Mouse (Mus musculus) adrenal gland, postnatal 14 days (tissue): ENCODE results near the gene Aptx. TPM values are rescaled to one million over a fixed set of nuclear protein-coding genes. Genes with fewer than 3 reads are reported as not detected.
A peak's percentile ranks its signal among the peaks of the same experiment; 100 is the strongest.

ENCODE experiments used
- DNase-seq: peaks from one replicate; pipeline ENCODE4 v3.0.0; 2021; ENCODE audit warnings: mixed read lengths
- long read RNA-seq, 2 experiments: library from polyadenylated mRNA; stranded (forward); transcript quantifications; one replicate each; pipeline ENCODE4 v2.0.0; 2021
- total RNA-seq: library from RNA; stranded (reverse); gene quantifications from 2 replicates; pipeline ENCODE4 v1.2.3, GENCODE M21; 2021

Aptx gene
- total RNA-seq = 17.8 and 18.6 TPM in 2 replicates
- long read RNA-seq, experiment 1, full-length matches to known transcripts = 16 of 29 reads
- long read RNA-seq, experiment 1, partial matches to known transcripts = 9 of 29 reads
- long read RNA-seq, experiment 1, other reads (novel, unspliced or antisense) = 4 of 29 reads
- long read RNA-seq, experiment 2, full-length matches to known transcripts = 14 of 19 reads
- long read RNA-seq, experiment 2, partial matches to known transcripts = 2 of 19 reads
- long read RNA-seq, experiment 2, other reads (novel, unspliced or antisense) = 3 of 19 reads

GRCm38 (mm10) chr4:40702797-40703709 is at the start of gene Aptx:
Gene Aptx (minus strand): TSS chr4:40703194.
- peak; percentile 96 for DNase-seq

GRCm38 (mm10) chr4:40735351-40735750 is 32.4 kb upstream of the Aptx start:
- no peak for DNase-seq

- DNase-seq = no peak
Measured at GRCm38 (mm10) chr4:40731262-40731661, 28.3 kb upstream of the Aptx start.

GRCm38 (mm10) chr4:40727247-40727646 is 24.3 kb upstream of the Aptx start:
- no peak for DNase-seq

DNA sequence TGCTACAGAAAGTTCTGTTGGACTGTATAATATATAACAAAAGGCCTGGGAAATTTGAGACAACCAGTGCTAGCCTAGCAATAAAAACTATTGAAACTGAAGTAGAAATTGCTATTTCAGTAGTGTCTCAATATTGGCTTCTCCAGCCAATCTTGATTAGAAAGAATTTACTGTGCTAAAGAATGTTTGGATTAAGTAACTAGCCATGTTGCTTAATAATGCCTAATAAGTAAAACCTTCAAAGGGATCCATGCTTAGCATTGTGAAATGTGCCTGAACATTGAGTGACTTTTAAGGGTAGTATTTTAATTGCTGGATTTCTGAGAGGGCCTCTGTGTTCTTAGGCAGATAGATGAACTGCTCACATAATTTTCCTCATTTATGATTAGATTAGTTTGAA is 22.6 kb upstream of the Aptx start:
- DNase-seq = no peak

DNA sequence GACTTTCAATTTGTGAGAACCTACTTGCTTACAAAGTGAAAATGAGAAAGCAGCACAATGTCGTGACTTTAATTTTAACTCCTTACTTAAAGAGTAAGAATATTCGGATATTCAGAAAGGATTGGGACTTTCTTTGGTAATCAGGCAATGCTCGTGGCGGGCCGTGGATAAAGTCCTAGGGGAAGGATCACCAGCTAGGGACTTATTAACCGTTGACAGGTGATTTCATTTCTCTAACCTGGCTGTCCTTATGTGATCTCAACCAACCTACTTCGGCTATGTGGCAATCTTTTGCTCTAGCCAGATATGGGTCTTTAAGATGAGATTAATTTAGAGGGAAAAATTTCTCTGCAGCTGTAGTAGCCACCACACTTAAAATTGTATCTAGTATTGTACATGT is 22.1 kb upstream of the Aptx start:
- no peak for DNase-seq

DNA sequence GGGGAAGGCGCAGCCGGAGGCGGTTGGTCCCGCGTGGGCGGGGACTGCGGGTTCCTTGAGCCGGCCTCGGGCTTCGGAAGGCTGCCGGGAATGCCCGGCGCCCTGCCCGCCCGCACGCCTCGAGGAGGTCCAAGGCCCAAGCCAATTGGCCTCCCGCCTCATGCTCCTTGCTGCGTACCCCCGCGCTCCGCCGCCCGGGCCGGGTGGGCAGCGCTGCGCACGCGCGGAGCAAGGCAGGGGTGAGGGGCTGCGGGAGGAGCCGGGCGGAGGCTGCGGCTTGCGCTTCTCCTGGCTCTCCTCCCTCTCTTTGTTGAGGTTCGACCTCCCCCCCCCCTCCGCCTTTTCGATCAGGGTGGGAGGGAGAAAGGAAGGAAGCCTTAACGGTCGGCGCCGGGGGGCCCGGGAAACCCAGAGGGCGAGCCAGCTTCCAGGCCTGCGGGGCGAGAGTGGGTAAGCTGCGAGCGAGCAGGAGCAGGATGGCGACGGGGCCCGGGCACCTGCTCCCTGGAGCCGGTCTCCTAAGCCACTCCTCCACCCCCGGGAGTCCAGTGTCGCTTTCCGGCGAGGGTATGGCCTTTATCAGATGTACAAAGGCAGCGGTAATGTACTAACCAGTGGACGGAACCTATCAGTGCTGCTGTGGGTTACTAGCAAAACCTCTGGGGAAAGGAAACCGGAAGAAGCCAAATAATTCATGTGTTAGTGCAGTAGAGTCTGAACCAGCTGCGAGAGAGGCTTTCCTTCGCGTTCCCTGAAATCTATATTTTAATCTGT is 19.9 kb upstream of the Aptx start:
- DNase-seq = peak; percentile 90

GRCm38 (mm10) chr4:40722011-40722666 is 19.1 kb upstream of the Aptx start, which contains the start of gene Dnaja1:
Gene Dnaja1 (plus strand): TSS chr4:40722150.
- DNase-seq = peak; percentile 99

- no peak for DNase-seq
Measured at GRCm38 (mm10) chr4:40720910-40721309, 17.9 kb upstream of the Aptx start.

- DNase-seq = no peak
Measured at GRCm38 (mm10) chr4:40717141-40717540, 14.1 kb upstream of the Aptx start.

DNA sequence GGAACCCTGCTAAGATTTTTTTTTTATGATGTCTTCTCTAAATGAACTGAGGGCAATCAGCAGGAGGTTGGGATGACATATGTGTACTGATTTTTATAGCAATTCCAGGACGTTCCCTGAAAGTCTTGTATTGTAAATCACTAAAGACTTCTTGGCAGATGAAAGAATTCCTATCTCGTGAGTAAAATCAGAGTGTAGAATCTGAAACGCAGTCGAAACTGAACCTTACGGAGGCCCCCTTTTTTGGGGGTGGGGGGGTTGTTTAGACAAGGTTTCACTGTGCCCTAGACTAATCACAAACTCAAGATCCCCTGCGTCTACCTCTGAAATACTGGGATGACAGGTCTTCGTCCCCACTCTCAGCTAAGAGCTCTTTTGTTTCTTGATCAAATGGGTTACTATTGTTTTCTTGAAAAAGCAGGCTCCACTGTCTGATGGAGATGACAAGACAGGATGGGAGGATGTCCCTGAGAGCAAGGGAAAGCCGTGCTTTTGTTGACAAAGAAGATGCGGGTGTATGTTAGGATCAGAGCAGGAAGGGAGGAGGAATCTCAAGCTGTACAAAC is 799 bp upstream of the Aptx start:
- peak; percentile 33 for DNase-seq

DNA sequence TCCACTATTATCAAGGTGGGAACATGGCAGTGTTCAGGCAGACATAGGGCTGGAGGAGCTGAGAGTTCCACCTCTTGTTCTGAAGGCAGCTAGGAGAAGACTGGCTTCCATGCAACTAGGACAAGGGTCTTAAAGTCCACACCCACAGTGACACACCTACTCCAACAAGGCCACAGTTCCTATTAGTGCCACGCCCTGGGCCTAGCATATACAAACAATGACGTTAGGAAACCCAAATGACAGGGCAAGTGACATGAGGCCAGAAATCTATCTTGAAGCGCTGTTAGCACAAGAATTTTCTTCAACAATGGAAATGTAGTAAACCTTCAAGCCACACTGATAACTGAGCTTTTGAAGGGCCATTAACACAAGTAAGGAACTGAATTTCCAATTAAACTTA is 1.2 kb downstream of the Aptx start:
- DNase-seq = no peak

DNA sequence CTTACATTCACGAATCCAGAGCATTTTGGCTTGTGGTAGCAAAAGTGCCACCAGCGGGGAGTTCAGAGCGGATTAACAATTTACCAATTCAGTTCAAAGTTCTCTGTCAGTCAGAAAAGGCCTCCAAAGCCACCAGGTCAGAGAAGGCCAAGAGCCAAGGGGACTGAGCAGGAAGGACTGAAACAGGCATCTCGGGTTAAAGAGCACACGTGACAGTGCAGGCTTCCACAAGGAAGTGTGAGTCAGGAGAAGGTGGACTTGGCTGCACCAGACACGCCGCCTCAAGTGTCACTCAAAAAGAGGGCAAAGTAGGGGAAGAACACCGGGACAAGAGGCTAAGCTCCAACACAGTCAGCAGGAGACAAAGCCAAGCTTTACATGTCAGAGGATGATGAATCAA is 2.8 kb downstream of the Aptx start:
- DNase-seq = peak; percentile 62

- DNase-seq = no peak
Measured at GRCm38 (mm10) chr4:40697059-40697458, 5.9 kb downstream of the Aptx start.

GRCm38 (mm10) chr4:40691100-40691499 is 11.9 kb downstream of the Aptx start:
- no peak for DNase-seq

- DNase-seq = no peak
Measured at GRCm38 (mm10) chr4:40683306-40683705, 19.7 kb downstream of the Aptx start.

GRCm38 (mm10) chr4:40682359-40682758 is 20.6 kb downstream of the Aptx start:
- DNase-seq = no peak

DNA sequence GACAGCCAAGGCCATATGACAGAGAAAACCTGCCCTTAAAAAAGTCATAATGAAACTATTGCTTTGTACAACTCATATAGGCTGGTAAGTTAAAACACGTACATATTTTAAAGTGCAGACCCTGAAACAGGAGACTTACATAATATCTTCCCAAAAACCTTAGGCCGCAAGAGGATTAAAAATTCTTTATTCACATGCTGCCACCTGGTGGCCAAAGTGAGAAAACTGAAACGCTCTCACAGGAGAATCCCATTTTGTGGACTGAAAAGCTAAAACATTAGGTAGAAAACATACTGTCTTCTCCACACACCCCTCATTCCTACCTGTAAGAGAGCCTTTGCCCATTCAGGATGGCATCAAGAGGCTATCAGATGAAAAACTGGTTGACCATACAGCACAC is 21.1 kb downstream of the Aptx start:
- DNase-seq = peak; percentile 61

DNA sequence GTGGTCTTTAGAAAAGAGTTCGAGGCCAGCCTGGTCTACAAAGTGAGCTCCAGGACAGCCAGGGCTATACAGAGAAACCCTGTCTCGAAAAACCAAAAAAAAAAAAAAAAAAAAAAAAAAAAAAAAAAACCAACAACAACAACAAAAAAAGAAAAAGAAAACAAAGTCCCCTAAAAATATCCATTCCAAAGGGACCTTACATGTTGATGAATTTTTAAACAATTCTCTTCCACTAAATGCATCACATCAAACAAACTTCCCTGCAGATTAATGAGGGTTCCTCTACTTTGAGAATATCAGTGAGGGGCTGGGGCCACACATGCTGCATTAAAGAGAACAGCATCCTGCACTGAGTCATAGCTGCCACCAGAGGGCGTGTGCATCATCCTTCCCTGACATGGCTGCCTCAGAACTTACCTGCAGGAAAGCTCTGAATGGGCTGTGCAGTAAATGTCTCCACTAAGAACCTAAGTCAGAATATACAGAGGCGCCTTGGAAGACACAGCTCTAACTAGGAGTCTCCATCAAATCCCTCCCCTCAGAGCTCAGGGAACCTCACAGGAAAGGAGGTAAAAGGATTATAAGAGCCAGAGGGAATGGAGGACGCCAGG is 22.6 kb downstream of the Aptx start:
- DNase-seq = peak; percentile 48

DNA sequence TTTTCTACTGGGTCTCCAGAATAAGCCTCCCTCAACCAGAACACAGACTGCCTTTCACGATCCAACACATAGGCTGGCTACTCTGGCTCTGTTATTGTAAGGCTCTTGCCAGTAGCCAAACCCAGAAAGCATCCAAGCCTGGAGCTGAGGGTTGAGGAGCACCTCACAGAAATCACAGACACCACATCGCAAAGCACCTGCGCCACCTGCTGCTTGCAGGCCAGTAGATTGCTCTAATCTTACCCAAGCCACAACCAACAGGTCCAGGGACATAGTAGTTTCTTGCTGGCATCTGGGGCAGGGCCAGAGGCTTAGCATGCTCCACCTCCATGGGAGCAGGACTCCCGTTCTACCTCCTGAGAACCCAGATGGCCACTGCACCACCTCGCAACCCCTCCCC is 25.9 kb downstream of the Aptx start:
- peak; percentile 24 for DNase-seq

DNA sequence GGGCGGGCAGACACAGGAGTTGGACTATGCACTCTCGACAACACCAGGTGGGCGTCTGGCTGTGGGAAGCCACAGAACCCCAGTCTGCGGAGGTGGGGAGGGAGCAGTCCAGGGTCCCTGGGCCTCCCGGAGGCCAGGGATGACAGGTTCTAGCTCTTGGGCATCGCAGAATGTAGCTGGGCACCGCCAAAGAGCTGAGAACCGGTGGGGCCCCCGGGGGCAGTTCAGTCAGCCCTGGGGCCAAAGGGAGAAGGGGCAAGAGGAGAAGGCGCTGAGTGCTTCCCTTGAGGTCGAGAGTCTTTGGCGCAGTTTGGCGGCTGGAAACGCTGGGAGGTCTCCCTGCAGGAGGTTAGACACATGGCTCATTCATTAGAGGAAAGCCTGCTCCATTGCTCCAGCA is 26.7 kb downstream of the Aptx start:
- DNase-seq = no peak
